Mouse (Mus musculus) liver, postnatal 0 days (tissue): Measurements from ENCODE around the gene Pde11a. TPM values are rescaled to one million over a fixed set of nuclear protein-coding genes. Genes with fewer than 3 reads are reported as not detected.

Experiments
- ATAC-seq: fragments of 200-750 bp; cut with Nextera tagmentation; 2 replicates; pipeline ENCODE4 v1.8.0; 2017; ENCODE audit warnings: mild to moderate bottlenecking, moderate library complexity
- DNase-seq: peaks from one replicate; pipeline ENCODE4 v3.0.0-alpha.2; 2016
- H3K27ac ChIP-seq: fragments of 300-500 bp; sonication (generic); 2 replicates; pipeline ENCODE4 v1.5.1; 2014; ENCODE audit warnings: antibody characterized with exemption, moderate library complexity, mild to moderate bottlenecking, low read depth
- H3K27me3 ChIP-seq: fragments of 300-500 bp; sonication (generic); 2 replicates; pipeline ENCODE4 v1.6.1; 2014; ENCODE audit warnings: low read length, control low read depth, mixed read lengths; ENCODE audit not compliant: insufficient read depth
- H3K36me3 ChIP-seq: fragments of 300-500 bp; sonication (generic); replicated peaks from 2 replicates; pipeline ENCODE4 v1.6.1; 2014; ENCODE audit warnings: mild to moderate bottlenecking, control low read depth, low read length, moderate library complexity, mixed read lengths; ENCODE audit not compliant: insufficient read depth
- H3K4me1 ChIP-seq: fragments of 300-500 bp; sonication (generic); 2 replicates; pipeline ENCODE4 v1.6.1; 2014; ENCODE audit warnings: antibody characterized with exemption, mild to moderate bottlenecking, control low read depth; ENCODE audit not compliant: insufficient read depth
- H3K4me2 ChIP-seq: fragments of 300-500 bp; sonication (generic); 2 replicates; pipeline ENCODE4 v1.6.1; 2014; ENCODE audit warnings: low read depth, mild to moderate bottlenecking, low read length, moderate library complexity, mixed read lengths
- H3K4me3 ChIP-seq: fragments of 300-500 bp; sonication (generic); 2 replicates; pipeline ENCODE4 v1.5.1; 2014; ENCODE audit warnings: low read depth, low read length
- H3K9ac ChIP-seq: fragments of 300-500 bp; sonication (generic); replicated peaks from 2 replicates; pipeline ENCODE4 v1.6.1; 2014; ENCODE audit warnings: mild to moderate bottlenecking, moderate library complexity
- H3K9me3 ChIP-seq: fragments of 300-500 bp; sonication (generic); 2 replicates; pipeline ENCODE4 v1.6.1; 2016; ENCODE audit warnings: mild to moderate bottlenecking, control low read depth, low read length, mixed read lengths
- CTCF ChIP-seq: sonication (generic); IDR thresholded peaks from 2 replicates; pipeline ENCODE4 v1.5.1; 2016; ENCODE audit warnings: antibody characterized with exemption, low read depth
- EP300 ChIP-seq: IDR thresholded peaks from 2 replicates; pipeline ENCODE4 v1.6.1; 2016; ENCODE audit warnings: antibody characterized with exemption, low read depth, mild to moderate bottlenecking
- WGBS: fragments of 180-500 bp; shearing (Covaris S2); extraction: QIAGEN DNeasy Blood & Tissue Kit; methylation state at CpG from one replicate; pipeline ENCODE4 v1.1.7; 2014; ENCODE audit not compliant: insufficient replicate concordance; 5-methylcytosine and 5-hydroxymethylcytosine counted together
- polyA plus RNA-seq: library from polyadenylated mRNA; unstranded; fragments of >200 nt; fragmentation: Nextera tagmentation; extraction: Ambion mirVana; gene quantifications from 2 replicates; pipeline ENCODE4 v1.2.1, GENCODE M21; 2015

Pde11a gene
- polyA plus RNA-seq, 1 experiment from 2014 or later: 0.06 TPM

GRCm38 (mm10) chr2:76070432-76071306, 267.9 kb downstream of the Pde11a start:
- no peak overlapping the region for H3K27ac ChIP-seq
- WGBS: 1% methylated on average over 19 of the region's 19 CpGs
- H3K4me2 ChIP-seq: peak overlapping the region; percentile 67
- H3K36me3 ChIP-seq: no peaks in the 10 kb centered on the region
- DNase-seq (peak; percentile 71), ATAC-seq (peak; percentile 75)
- TF ChIP-seq EP300: no peak
- peak; percentile 59 for TF ChIP-seq CTCF
- H3K9ac ChIP-seq: no peak overlapping the region
- H3K4me1 ChIP-seq: no peaks in the 10 kb centered on the region
- no peaks in the 10 kb centered on the region for H3K9me3 ChIP-seq
- H3K4me3 ChIP-seq: peak overlapping the region; percentile 25; the same call in 1 of the 2 replicates
- H3K27me3 ChIP-seq: no peaks in the 10 kb centered on the region

- H3K4me3 ChIP-seq: no peak overlapping the region
- H3K9ac ChIP-seq: no peak overlapping the region
- H3K4me2 ChIP-seq: no peak overlapping the region
- no peaks in the 10 kb centered on the region for H3K9me3 ChIP-seq
- H3K36me3 ChIP-seq: no peaks in the 10 kb centered on the region
- H3K4me1 ChIP-seq: no peaks in the 10 kb centered on the region
- 69% methylated on average over 13 of the region's 13 CpGs for WGBS
- ATAC-seq (no peak), DNase-seq (no peak)
- no peak for TF ChIP-seq CTCF
- no peak for TF ChIP-seq EP300
- H3K27me3 ChIP-seq: no peaks in the 10 kb centered on the region
- H3K27ac ChIP-seq: no peak overlapping the region
Measured at GRCm38 (mm10) chr2:76069238-76069637, 269.3 kb downstream of the Pde11a start.

- H3K9me3 ChIP-seq: no peaks in the 10 kb centered on the region
- no peaks in the 10 kb centered on the region for H3K27me3 ChIP-seq
- TF ChIP-seq CTCF (no peak), EP300 (no peak)
- H3K4me1 ChIP-seq: no peaks in the 10 kb centered on the region
- no peak overlapping the region for H3K4me2 ChIP-seq
- no peak overlapping the region for H3K27ac ChIP-seq
- no peaks in the 10 kb centered on the region for H3K36me3 ChIP-seq
- no peak overlapping the region for H3K4me3 ChIP-seq
- WGBS: 79% methylated on average over 10 of the region's 10 CpGs
- DNase-seq (no peak), ATAC-seq (no peak)
- H3K9ac ChIP-seq: no peak overlapping the region
Measured at GRCm38 (mm10) chr2:76068155-76068554, 270.4 kb downstream of the Pde11a start.

- Histone ChIP-seq H3K9ac (no peak overlapping the region), H3K4me1 (no peaks in the 10 kb centered on the region), H3K4me3 (no peak overlapping the region), H3K4me2 (no peak overlapping the region), H3K9me3 (no peaks in the 10 kb centered on the region), H3K27ac (no peak overlapping the region), H3K36me3 (no peaks in the 10 kb centered on the region), H3K27me3 (no peaks in the 10 kb centered on the region)
- ATAC-seq (no peak), DNase-seq (no peak)
- no peak for TF ChIP-seq EP300
- TF ChIP-seq CTCF: peak; percentile 41; the same call in 1 of the 2 replicates
- 63% methylated on average over 4 of the region's 4 CpGs for WGBS
Measured at GRCm38 (mm10) chr2:76067144-76067543, 271.4 kb downstream of the Pde11a start.

GRCm38 (mm10) chr2:76065292-76065691, 273.3 kb downstream of the Pde11a start:
- H3K9ac ChIP-seq: no peak overlapping the region
- no peak overlapping the region for H3K4me3 ChIP-seq
- no peaks in the 10 kb centered on the region for H3K36me3 ChIP-seq
- TF ChIP-seq CTCF (no peak), EP300 (no peak)
- H3K27ac ChIP-seq: no peak overlapping the region
- 37% methylated on average over 7 of the region's 7 CpGs for WGBS
- H3K27me3 ChIP-seq: no peaks in the 10 kb centered on the region
- H3K9me3 ChIP-seq: no peaks in the 10 kb centered on the region
- peak overlapping the region; percentile 32; the same call in 1 of the 2 replicates for H3K4me2 ChIP-seq
- no peaks in the 10 kb centered on the region for H3K4me1 ChIP-seq
- ATAC-seq (no peak), DNase-seq (no peak)

GRCm38 (mm10) chr2:76064078-76064477, 274.5 kb downstream of the Pde11a start:
- Histone ChIP-seq H3K4me3 (no peak overlapping the region), H3K27ac (no peak overlapping the region), H3K36me3 (no peaks in the 10 kb centered on the region), H3K4me2 (no peak overlapping the region), H3K27me3 (no peaks in the 10 kb centered on the region), H3K9me3 (no peaks in the 10 kb centered on the region), H3K4me1 (no peaks in the 10 kb centered on the region), H3K9ac (no peak overlapping the region)
- ATAC-seq (no peak), DNase-seq (no peak)
- no peak for TF ChIP-seq EP300
- TF ChIP-seq CTCF: peak; percentile 51
- 73% methylated on average over 5 of the region's 5 CpGs for WGBS
